Mouse (Mus musculus) kidney, embryonic 15.5 days (tissue): ENCODE data around the gene Gm12184. TPM values are rescaled to one million over a fixed set of nuclear protein-coding genes. Genes with fewer than 3 reads are reported as not detected.

Experiments
- polyA plus RNA-seq: library from polyadenylated mRNA; unstranded; fragments of >200 nt; fragmentation: Nextera tagmentation; extraction: Ambion mirVana; gene quantifications from 2 replicates; pipeline ENCODE4 v1.2.1, GENCODE M21; 2015

Gene Gm12184
- polyA plus RNA-seq, 1 experiment from 2014 or later, result 1.6 TPM

Other genes with a start within 250 kb of the Gm12184 start
- 775 and 792 TPM in 2 replicates for gene Rack1, start 26.3 kb downstream of the Gm12184 start, polyA plus RNA-seq
- gene Trim41, start 9.3 kb downstream of the Gm12184 start, polyA plus RNA-seq, result 6.6 and 7.0 TPM in 2 replicates
- gene Trim7, start 515 bp downstream of the Gm12184 start, polyA plus RNA-seq, result 3.7 and 4.0 TPM in 2 replicates
- 15.2 and 15.5 TPM in 2 replicates for gene Irgm1, start 45.0 kb upstream of the Gm12184 start, polyA plus RNA-seq
- gene Gm5431, start 75.6 kb upstream of the Gm12184 start, polyA plus RNA-seq, result 0.14 and 0.24 TPM in 2 replicates
- gene Psme2b, start 119.5 kb upstream of the Gm12184 start, polyA plus RNA-seq, result 2.4 and 2.9 TPM in 2 replicates
- not detected in 2 replicates for gene Olfr56, start 152.2 kb upstream of the Gm12184 start, polyA plus RNA-seq
- 0.46 and 0.53 TPM in 2 replicates for gene 9930111J21Rik1, start 152.7 kb upstream of the Gm12184 start, polyA plus RNA-seq
- gene Gm12185, start 165.6 kb upstream of the Gm12184 start, polyA plus RNA-seq, result not detected in 2 replicates
- gene Tgtp1, start 167.5 kb upstream of the Gm12184 start, polyA plus RNA-seq, result 0.57 and 0.67 TPM in 2 replicates
- 0.93 and 1.0 TPM in 2 replicates for gene 9930111J21Rik2, start 224.6 kb upstream of the Gm12184 start, polyA plus RNA-seq
- gene Tgtp2, start 237.6 kb upstream of the Gm12184 start, polyA plus RNA-seq, result 0.32 TPM in 1 of 2 replicates, not detected in the other
- 1.7 and 2.1 TPM in 2 replicates for gene Ifi47, start 249.9 kb upstream of the Gm12184 start, polyA plus RNA-seq